Mouse (Mus musculus) olfactory bulb, adult 2 months (tissue): ENCODE data around the gene Ccl26.

Experiments used
- CTCF ChIP-seq: fragments of 200-500 bp; IDR thresholded peaks from 2 replicates; pipeline ENCODE4 v1.5.1; 2012; ENCODE audit warnings: low read depth, mild to moderate bottlenecking, low read length, moderate library complexity; ENCODE audit not compliant: insufficient read depth
- POLR2A ChIP-seq: fragments of 200-500 bp; IDR thresholded peaks from 2 replicates; pipeline ENCODE4 v1.6.1; 2012; ENCODE audit warnings: mild to moderate bottlenecking, low read depth, low read length, moderate library complexity; ENCODE audit not compliant: insufficient read depth

- TF ChIP-seq CTCF (no peak), POLR2A (no peak)
Observed at GRCm38 (mm10) chr5:135576055-135576454, 12.7 kb upstream of the Ccl26 start.
